Mouse (Mus musculus) hematopoietic stem cell, adult 5-6 weeks (primary cell): ENCODE measurements around the gene Slc22a23. TPM values are rescaled to one million over a fixed set of nuclear protein-coding genes. Genes with fewer than 3 reads are reported as not detected.

ENCODE experiments used
- ATAC-seq, 2 experiments: fragments of 125-278 bp in 1 of 2; replicated peaks in 1 of 2; 2 replicates each; pipeline ENCODE4 v1.8.0; 2016 to 2017; ENCODE audit warnings: inconsistent platforms in 2 of 2, mild to moderate bottlenecking in 2 of 2, moderate number of reproducible peaks in 2 of 2, low read depth in 1 of 2, moderate TSS enrichment in 1 of 2; ENCODE audit not compliant: low FRiP score in 2 of 2, poor library complexity in 2 of 2, severe bottlenecking in 2 of 2, insufficient read depth in 1 of 2, low TSS enrichment in 1 of 2
- total RNA-seq: library from RNA; stranded (forward); fragments of 172-1452, 232-1000 nt; gene quantifications from 2 replicates; pipeline ENCODE4 v1.2.3, GENCODE M21; 2017

The Slc22a23 gene
- total RNA-seq, 1 experiment from 2014 or later, result 5.1 TPM

- no peak for ATAC-seq
These were observed 31.9 kb downstream of the Slc22a23 start for GRCm38 (mm10) chr13:34313033-34313491.

GRCm38 (mm10) chr13:34312346-34313002, 32.5 kb downstream of the Slc22a23 start:
- no peak for ATAC-seq

GRCm38 (mm10) chr13:34311593-34311992, 33.4 kb downstream of the Slc22a23 start:
- ATAC-seq, result no peak

- ATAC-seq, result no peak
These were observed 36.4 kb downstream of the Slc22a23 start for GRCm38 (mm10) chr13:34308604-34308927.

GRCm38 (mm10) chr13:34307696-34308603, 37.0 kb downstream of the Slc22a23 start:
- ATAC-seq, result no peak

GRCm38 (mm10) chr13:34305964-34306671, 38.9 kb downstream of the Slc22a23 start:
- ATAC-seq, result no peak

GRCm38 (mm10) chr13:34304896-34305295, 40.1 kb downstream of the Slc22a23 start:
- ATAC-seq, result no peak

GRCm38 (mm10) chr13:34303386-34304016, 41.5 kb downstream of the Slc22a23 start:
- no peak for ATAC-seq

GRCm38 (mm10) chr13:34301585-34301984, 43.4 kb downstream of the Slc22a23 start:
- no peak for ATAC-seq

GRCm38 (mm10) chr13:34299351-34300333, 45.3 kb downstream of the Slc22a23 start:
- ATAC-seq, result peak in 1 of 2 experiments; percentile 27; a peak in 1 of 4 replicates

GRCm38 (mm10) chr13:34298674-34299073, 46.3 kb downstream of the Slc22a23 start:
- no peak for ATAC-seq

- ATAC-seq, result no peak
These were observed 46.9 kb downstream of the Slc22a23 start for GRCm38 (mm10) chr13:34298061-34298460.

- no peak for ATAC-seq
These were observed 49.1 kb downstream of the Slc22a23 start for GRCm38 (mm10) chr13:34295787-34296435.

GRCm38 (mm10) chr13:34294212-34294611, 50.8 kb downstream of the Slc22a23 start:
- no peak for ATAC-seq

GRCm38 (mm10) chr13:34292042-34292441, 52.9 kb downstream of the Slc22a23 start:
- no peak for ATAC-seq

GRCm38 (mm10) chr13:34290346-34290745, 54.6 kb downstream of the Slc22a23 start:
- no peak for ATAC-seq
